Mouse (Mus musculus) hindbrain, embryonic 11.5 days (tissue): ENCODE results near the gene Kctd2. TPM values are rescaled to one million over a fixed set of nuclear protein-coding genes. Genes with fewer than 3 reads are reported as not detected.

Experiments
- ATAC-seq: fragments of 200-750 bp; cut with Nextera tagmentation; 2 replicates; pipeline ENCODE4 v1.8.0; 2017; ENCODE audit warnings: mild to moderate bottlenecking, moderate TSS enrichment, moderate library complexity; ENCODE audit not compliant: low FRiP score
- DNase-seq: peaks from one replicate; pipeline ENCODE4 v3.0.0-alpha.2; 2015; ENCODE audit warnings: low spot score
- H3K27ac ChIP-seq: fragments of 300-500 bp; sonication (generic); 2 replicates; pipeline ENCODE4 v1.5.1; 2014; ENCODE audit warnings: mild to moderate bottlenecking, low read depth, low read length
- H3K27me3 ChIP-seq: fragments of 300-500 bp; sonication (generic); 2 replicates; pipeline ENCODE4 v1.6.1; 2014; ENCODE audit warnings: mild to moderate bottlenecking, low read length, moderate library complexity, mixed read lengths; ENCODE audit not compliant: control insufficient read depth, insufficient read depth
- H3K36me3 ChIP-seq: fragments of 300-500 bp; sonication (generic); 2 replicates; pipeline ENCODE4 v1.6.1; 2014; ENCODE audit warnings: mild to moderate bottlenecking, low read length, moderate library complexity, mixed read lengths; ENCODE audit not compliant: control insufficient read depth, insufficient read depth
- H3K4me1 ChIP-seq: fragments of 300-500 bp; sonication (generic); replicated peaks from 2 replicates; pipeline ENCODE4 v1.6.1; 2014; ENCODE audit warnings: low read length, mixed read lengths; ENCODE audit not compliant: control insufficient read depth, insufficient read depth
- H3K4me2 ChIP-seq: fragments of 300-500 bp; sonication (generic); replicated peaks from 2 replicates; pipeline ENCODE4 v1.6.1; 2014; ENCODE audit warnings: mild to moderate bottlenecking, low read depth, low read length
- H3K4me3 ChIP-seq: fragments of 300-500 bp; sonication (generic); 2 replicates; pipeline ENCODE4 v1.5.1; 2014; ENCODE audit warnings: low read depth, low read length
- H3K9ac ChIP-seq: fragments of 300-500 bp; sonication (generic); 2 replicates; pipeline ENCODE4 v1.6.1; 2014; ENCODE audit warnings: low read depth, low read length
- H3K9me3 ChIP-seq: fragments of 300-500 bp; sonication (generic); 2 replicates; pipeline ENCODE4 v1.6.1; 2016; ENCODE audit warnings: low read length; ENCODE audit not compliant: control insufficient read depth
- WGBS: fragments of 180-500 bp; shearing (Covaris S2); extraction: QIAGEN DNeasy Blood & Tissue Kit; methylation state at CpG from one replicate; pipeline ENCODE4 v1.1.7; 2014; 5-methylcytosine and 5-hydroxymethylcytosine counted together
- polyA plus RNA-seq: library from polyadenylated mRNA; unstranded; fragments of >200 nt; fragmentation: Nextera tagmentation; extraction: Ambion mirVana; gene quantifications from 2 replicates; pipeline ENCODE4 v1.2.1, GENCODE M21; 2014

Gene Kctd2
- polyA plus RNA-seq, 1 experiment from 2014 or later = 21.0 TPM

DNA sequence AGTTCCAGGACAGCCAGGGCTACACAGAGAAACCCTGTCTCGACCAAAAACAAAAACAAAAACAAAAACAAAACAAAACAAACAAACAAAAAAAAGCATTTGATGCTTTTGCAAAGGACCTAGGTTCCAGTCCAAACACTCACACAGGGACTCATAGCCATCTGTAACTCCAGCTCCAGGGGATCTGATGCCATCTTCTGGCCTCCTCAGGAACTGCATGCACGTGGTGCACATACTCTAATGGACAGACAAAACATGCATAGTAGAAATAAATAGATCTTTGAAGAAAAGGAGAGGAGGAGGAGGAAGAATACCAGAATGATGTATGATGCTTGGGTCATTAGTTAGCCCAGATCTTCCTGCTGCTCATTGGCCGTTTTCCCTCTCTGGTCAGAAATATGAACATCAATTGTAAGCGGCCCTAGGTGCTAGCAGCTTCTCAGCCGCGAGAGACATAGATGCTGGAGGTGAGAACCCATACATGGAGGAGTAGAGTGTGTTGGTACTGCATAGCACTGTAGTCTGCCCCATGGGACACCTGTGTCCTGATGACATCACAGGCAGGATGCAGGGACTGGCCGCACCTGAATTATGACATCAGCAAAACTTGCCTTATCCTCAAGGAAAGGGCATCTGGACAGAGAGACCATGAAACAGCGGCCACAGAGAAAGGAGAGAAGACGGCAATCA lies 20.1 kb downstream of the Kctd2 start, which contains the start of gene Trim80:
Gene Trim80 (plus strand): TSS at position 640 of the 690 bp plus-strand sequence.
- 92% methylated on average over 9 of the region's 9 CpGs for WGBS
- Histone ChIP-seq H3K9me3 (no peaks in the 10 kb centered on the region), H3K4me1 (peaks cover 8% of the 10 kb centered on the region; the same call in 1 of the 2 replicates), H3K4me3 (no peak within 1 kb of the TSS), H3K4me2 (no peak within 1 kb of the TSS), H3K27ac (no peak within 1 kb of the TSS), H3K9ac (no peak within 1 kb of the TSS), H3K36me3 (no peaks in the 10 kb centered on the region), H3K27me3 (no peaks in the 10 kb centered on the region)
- ATAC-seq (no peak), DNase-seq (no peak)

DNA sequence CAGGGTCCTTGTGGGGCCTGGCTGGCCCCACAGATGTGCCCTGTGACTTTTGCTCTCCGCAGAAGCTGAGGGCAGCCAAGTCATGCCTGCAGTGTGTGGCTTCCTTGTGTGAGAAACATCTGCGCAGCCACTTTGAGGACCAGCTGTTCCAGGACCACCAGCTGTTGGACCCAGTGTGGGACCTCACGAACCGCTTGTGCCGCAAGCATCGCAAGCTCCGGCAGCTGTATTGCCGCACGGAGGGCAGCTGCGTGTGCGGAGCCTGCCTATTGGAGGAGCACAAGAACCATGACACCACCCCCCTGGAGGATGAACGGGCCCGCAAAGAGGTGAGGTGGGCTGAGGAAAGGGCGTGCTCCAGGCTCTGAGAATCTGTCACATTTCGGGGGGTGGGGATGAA lies 21.5 kb downstream of the Kctd2 start:
- no peaks in the 10 kb centered on the region for H3K9me3 ChIP-seq
- H3K4me2 ChIP-seq = no peak overlapping the region
- no peaks in the 10 kb centered on the region; the same call in 1 of the 2 replicates for H3K4me1 ChIP-seq
- H3K27me3 ChIP-seq = no peaks in the 10 kb centered on the region
- 54% methylated on average over 15 of the region's 15 CpGs for WGBS
- H3K4me3 ChIP-seq = no peak overlapping the region
- ATAC-seq (no peak), DNase-seq (no peak)
- H3K27ac ChIP-seq = no peak overlapping the region
- no peaks in the 10 kb centered on the region for H3K36me3 ChIP-seq
- no peak overlapping the region for H3K9ac ChIP-seq

DNA sequence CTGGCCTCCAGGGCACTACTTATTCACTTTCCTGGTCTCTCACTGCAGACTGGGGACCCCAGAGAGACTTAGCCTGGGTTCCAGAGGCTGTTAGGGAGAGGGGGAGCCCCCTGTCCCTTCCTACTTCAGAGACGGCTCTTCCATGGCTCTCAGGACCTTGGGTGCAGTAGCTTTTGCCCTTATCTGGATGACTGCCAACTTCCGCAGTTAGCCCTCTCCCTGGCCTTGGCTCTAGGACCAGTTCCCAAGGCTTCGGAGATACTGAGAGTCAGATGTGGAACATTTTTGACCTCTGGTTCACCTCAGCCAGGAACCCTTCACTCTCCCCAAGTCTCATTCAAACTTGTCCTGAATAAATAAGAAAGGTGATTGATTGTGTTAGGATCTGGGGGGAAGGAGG lies 27.0 kb downstream of the Kctd2 start:
- H3K4me3 ChIP-seq = no peak overlapping the region
- no peak for DNase-seq
- H3K4me1 ChIP-seq = no peaks in the 10 kb centered on the region
- WGBS = 69% methylated on average over 3 of the region's 3 CpGs
- ATAC-seq = no peak
- H3K27ac ChIP-seq = no peak overlapping the region
- no peaks in the 10 kb centered on the region for H3K36me3 ChIP-seq
- no peak overlapping the region for H3K9ac ChIP-seq
- H3K4me2 ChIP-seq = no peak overlapping the region; the same call in 1 of the 2 replicates
- H3K9me3 ChIP-seq = no peaks in the 10 kb centered on the region
- no peaks in the 10 kb centered on the region for H3K27me3 ChIP-seq

- 84% methylated on average over 11 of the region's 11 CpGs for WGBS
- Histone ChIP-seq H3K4me2 (no peak overlapping the region), H3K27me3 (no peaks in the 10 kb centered on the region), H3K4me3 (no peak overlapping the region), H3K9ac (no peak overlapping the region), H3K27ac (no peak overlapping the region), H3K36me3 (no peaks in the 10 kb centered on the region), H3K4me1 (no peaks in the 10 kb centered on the region), H3K9me3 (no peaks in the 10 kb centered on the region)
- ATAC-seq (no peak), DNase-seq (no peak)
Observed at GRCm38 (mm10) chr11:115447321-115447885, 27.5 kb downstream of the Kctd2 start.

- DNase-seq = no peak
- Histone ChIP-seq H3K9ac (no peak overlapping the region), H3K27me3 (no peaks in the 10 kb centered on the region), H3K4me2 (no peak overlapping the region), H3K4me3 (no peak overlapping the region), H3K36me3 (no peaks in the 10 kb centered on the region), H3K27ac (no peak overlapping the region), H3K4me1 (no peaks in the 10 kb centered on the region), H3K9me3 (no peaks in the 10 kb centered on the region)
- 81% methylated on average over 16 of the region's 16 CpGs for WGBS
- no peak for ATAC-seq
Observed at GRCm38 (mm10) chr11:115448075-115448474, 28.1 kb downstream of the Kctd2 start.

- no peak for ATAC-seq
- Histone ChIP-seq H3K9me3 (no peaks in the 10 kb centered on the region), H3K36me3 (no peaks in the 10 kb centered on the region), H3K4me2 (no peak overlapping the region), H3K9ac (no peak overlapping the region), H3K27ac (no peak overlapping the region), H3K4me1 (no peaks in the 10 kb centered on the region), H3K27me3 (no peaks in the 10 kb centered on the region), H3K4me3 (no peak overlapping the region)
- no peak for DNase-seq
- WGBS = 54% methylated on average over 7 of the region's 7 CpGs
Observed at GRCm38 (mm10) chr11:115448998-115449397, 29.1 kb downstream of the Kctd2 start.

- no peak overlapping the region for H3K4me2 ChIP-seq
- no peak overlapping the region for H3K9ac ChIP-seq
- DNase-seq = no peak
- H3K9me3 ChIP-seq = no peaks in the 10 kb centered on the region
- no peaks in the 10 kb centered on the region for H3K27me3 ChIP-seq
- H3K4me3 ChIP-seq = no peak overlapping the region
- no peaks in the 10 kb centered on the region for H3K36me3 ChIP-seq
- no peaks in the 10 kb centered on the region for H3K4me1 ChIP-seq
- 93% methylated on average over 7 of the region's 7 CpGs for WGBS
- ATAC-seq = no peak
- no peak overlapping the region for H3K27ac ChIP-seq
Observed at GRCm38 (mm10) chr11:115450176-115450575, 30.2 kb downstream of the Kctd2 start.

DNA sequence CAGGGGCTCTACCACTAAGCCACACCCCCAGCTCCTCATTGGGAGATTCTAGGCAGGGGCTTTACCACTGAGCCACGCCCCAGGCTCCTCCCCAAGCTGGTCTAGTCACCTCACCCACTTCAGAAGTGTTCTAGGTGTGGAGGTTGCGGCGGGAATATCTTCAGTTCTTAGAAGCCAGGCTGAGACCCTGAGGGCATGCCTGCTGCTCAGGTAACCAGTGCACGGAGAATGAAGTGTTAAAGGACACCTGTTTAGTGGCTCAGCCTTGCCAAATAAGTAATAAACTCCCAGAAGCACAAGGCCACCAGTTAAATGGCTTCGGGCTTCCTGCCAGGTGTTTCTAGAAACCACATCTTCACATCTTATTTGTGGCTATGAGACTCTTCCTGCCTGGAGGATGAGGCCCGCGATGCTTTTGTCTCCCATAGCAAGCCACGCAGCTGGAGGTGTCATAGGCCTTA lies 31.9 kb downstream of the Kctd2 start:
- H3K4me2 ChIP-seq = no peak overlapping the region
- H3K9ac ChIP-seq = no peak overlapping the region

DNA sequence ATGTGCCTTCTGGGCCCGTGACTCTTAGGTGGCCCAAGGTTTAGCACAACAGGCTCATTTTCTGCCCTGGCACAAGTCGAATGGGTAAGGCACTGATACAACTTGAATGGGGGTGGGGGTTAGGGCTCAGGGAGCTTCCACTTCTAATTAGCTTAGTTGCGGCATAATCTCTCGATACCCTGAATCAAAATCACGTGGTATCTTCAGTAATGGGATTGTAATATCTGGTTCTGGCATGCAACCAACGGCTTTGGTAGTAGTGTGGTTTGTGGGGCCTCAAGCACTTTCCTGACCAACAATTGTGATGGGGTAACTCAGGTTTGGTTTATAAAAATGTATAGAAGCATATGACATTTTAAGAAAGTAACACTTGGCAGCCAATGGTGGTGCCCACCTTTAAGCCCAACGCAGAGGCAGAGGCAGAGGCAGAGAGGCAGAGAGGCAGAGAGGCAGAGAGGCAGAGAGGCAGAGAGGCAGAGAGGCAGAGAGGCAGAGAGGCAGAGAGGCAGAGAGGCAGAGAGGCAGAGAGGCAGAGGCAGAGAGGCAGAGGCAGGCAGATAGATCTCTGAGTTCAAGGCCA lies 32.4 kb downstream of the Kctd2 start:
- Histone ChIP-seq H3K27me3 (no peaks in the 10 kb centered on the region), H3K9ac (no peak overlapping the region), H3K4me2 (no peak overlapping the region), H3K4me3 (no peak overlapping the region), H3K9me3 (no peaks in the 10 kb centered on the region), H3K27ac (no peak overlapping the region), H3K36me3 (no peaks in the 10 kb centered on the region), H3K4me1 (no peaks in the 10 kb centered on the region)
- DNase-seq (no peak), ATAC-seq (no peak)
- WGBS = 89% methylated on average over 7 of the region's 7 CpGs

More for the DNA sequence above, 31.9 kb downstream of the Kctd2 start:
- Histone ChIP-seq H3K4me3 (no peak overlapping the region), H3K4me1 (no peaks in the 10 kb centered on the region), H3K27ac (no peak overlapping the region), H3K9me3 (no peaks in the 10 kb centered on the region), H3K27me3 (no peaks in the 10 kb centered on the region), H3K36me3 (no peaks in the 10 kb centered on the region)
- no peak for ATAC-seq
- no peak for DNase-seq
- 85% methylated on average over 8 of the region's 8 CpGs for WGBS
